Mouse (Mus musculus) ES-E14 (cell line): ENCODE results near the gene Lasp1.

Source experiments
- MAFK ChIP-seq: IDR thresholded peaks from 2 replicates; pipeline ENCODE4 v1.6.1; 2014; ENCODE audit warnings: mild to moderate bottlenecking, low read depth, low read length, inconsistent platforms; ENCODE audit not compliant: insufficient read depth
- ZC3H11A ChIP-seq: IDR thresholded peaks from 2 replicates; pipeline ENCODE4 v1.6.1; 2012; ENCODE audit warnings: low read depth, mild to moderate bottlenecking, inconsistent platforms, low read length, borderline replicate concordance
- ZNF384 ChIP-seq: IDR thresholded peaks from 2 replicates; pipeline ENCODE4 v1.6.1; 2012; ENCODE audit warnings: low read depth, low read length, inconsistent platforms

GRCm38 (mm10) chr11:97807626-97808025 lies 8.8 kb downstream of the Lasp1 start:
- no peak for TF ChIP-seq ZC3H11A
- no peak for TF ChIP-seq ZNF384
- no peak for TF ChIP-seq MAFK
